Mouse (Mus musculus) stomach, embryonic 15.5 days (tissue): ENCODE results near the gene Gng7. TPM values are rescaled to one million over a fixed set of nuclear protein-coding genes. Genes with fewer than 3 reads are reported as not detected.
A peak's percentile ranks its signal among the peaks of the same experiment; 100 is the strongest.

Experiments
- ATAC-seq: fragments of 200-750 bp; cut with Nextera tagmentation; 2 replicates; pipeline ENCODE4 v1.8.0; 2017; ENCODE audit warnings: low read depth, moderate number of reproducible peaks, moderate TSS enrichment; ENCODE audit not compliant: insufficient read depth, low FRiP score
- H3K27ac ChIP-seq: fragments of 300-500 bp; sonication (generic); 2 replicates; pipeline ENCODE4 v1.5.1; 2015; ENCODE audit warnings: mild to moderate bottlenecking, inconsistent platforms
- H3K27me3 ChIP-seq: fragments of 300-500 bp; sonication (generic); replicated peaks from 2 replicates; pipeline ENCODE4 v1.6.1; 2015; ENCODE audit warnings: inconsistent platforms
- H3K36me3 ChIP-seq: fragments of 300-500 bp; sonication (generic); 2 replicates; pipeline ENCODE4 v1.6.1; 2015; ENCODE audit warnings: inconsistent platforms
- H3K4me1 ChIP-seq: fragments of 300-500 bp; sonication (generic); 2 replicates; pipeline ENCODE4 v1.6.1; 2015; ENCODE audit warnings: inconsistent platforms
- H3K4me2 ChIP-seq: fragments of 300-500 bp; sonication (generic); 2 replicates; pipeline ENCODE4 v1.6.1; 2015; ENCODE audit warnings: mild to moderate bottlenecking, inconsistent platforms
- H3K4me3 ChIP-seq: fragments of 300-500 bp; sonication (generic); replicated peaks from 2 replicates; pipeline ENCODE4 v1.5.1; 2015; ENCODE audit warnings: inconsistent platforms
- H3K9ac ChIP-seq: fragments of 300-500 bp; sonication (generic); 2 replicates; pipeline ENCODE4 v1.6.1; 2015; ENCODE audit warnings: inconsistent platforms
- H3K9me3 ChIP-seq: fragments of 300-500 bp; sonication (generic); 2 replicates; pipeline ENCODE4 v1.6.1; 2016; ENCODE audit warnings: inconsistent platforms
- WGBS: fragments of 180-500 bp; shearing (Covaris S2); methylation state at CpG from one replicate; pipeline ENCODE4 v1.1.7; 2015; 5-methylcytosine and 5-hydroxymethylcytosine counted together
- polyA plus RNA-seq: library from polyadenylated mRNA; unstranded; fragments of >200 nt; fragmentation: Nextera tagmentation; extraction: Ambion mirVana; gene quantifications from 2 replicates; pipeline ENCODE4 v1.2.1, GENCODE M21; 2015

Gene Gng7
- polyA plus RNA-seq, 1 experiment from 2014 or later, result 4.8 TPM

- Histone ChIP-seq H3K27me3 (no peaks in the 10 kb centered on the region), H3K9me3 (no peaks in the 10 kb centered on the region), H3K4me1 (peaks cover 26% of the 10 kb centered on the region), H3K4me3 (no peak overlapping the region), H3K4me2 (no peak overlapping the region), H3K36me3 (no peaks in the 10 kb centered on the region), H3K9ac (no peak overlapping the region), H3K27ac (peak overlapping the region; percentile 52)
- ATAC-seq, result peak; percentile 61; the same call in 1 of the 2 replicates
- 27% methylated on average over 6 of the region's 6 CpGs for WGBS
Measured at GRCm38 (mm10) chr10:80948570-80948969, 66.2 kb downstream of the Gng7 start.

GRCm38 (mm10) chr10:80947802-80948201, 66.9 kb downstream of the Gng7 start:
- H3K27ac ChIP-seq, result peak overlapping the region; percentile 52
- H3K4me1 ChIP-seq, result peaks cover 30% of the 10 kb centered on the region
- H3K4me3 ChIP-seq, result no peak overlapping the region
- H3K36me3 ChIP-seq, result no peaks in the 10 kb centered on the region
- no peaks in the 10 kb centered on the region for H3K9me3 ChIP-seq
- 23% methylated on average over 2 of the region's 2 CpGs for WGBS
- H3K9ac ChIP-seq, result no peak overlapping the region
- no peak overlapping the region for H3K4me2 ChIP-seq
- no peak for ATAC-seq
- no peaks in the 10 kb centered on the region for H3K27me3 ChIP-seq

GRCm38 (mm10) chr10:80946684-80947437, 67.9 kb downstream of the Gng7 start:
- no peak for ATAC-seq
- Histone ChIP-seq H3K4me2 (no peak overlapping the region), H3K9me3 (no peaks in the 10 kb centered on the region), H3K36me3 (no peaks in the 10 kb centered on the region), H3K27me3 (no peaks in the 10 kb centered on the region), H3K27ac (peak overlapping the region; percentile 52), H3K4me1 (peaks cover 30% of the 10 kb centered on the region), H3K9ac (no peak overlapping the region), H3K4me3 (no peak overlapping the region)
- 60% methylated on average over 14 of the region's 14 CpGs for WGBS

GRCm38 (mm10) chr10:80944231-80944630, 70.5 kb downstream of the Gng7 start:
- Histone ChIP-seq H3K4me1 (peaks cover 52% of the 10 kb centered on the region), H3K36me3 (no peaks in the 10 kb centered on the region)
- 75% methylated on average over 5 of the region's 5 CpGs for WGBS

GRCm38 (mm10) chr10:80943701-80944100, 71.0 kb downstream of the Gng7 start:
- WGBS, result 52% methylated on average over 9 of the region's 9 CpGs

More at GRCm38 (mm10) chr10:80944231-80944630, 70.5 kb downstream of the Gng7 start:
- no peak overlapping the region for H3K4me2 ChIP-seq
- no peak overlapping the region for H3K27ac ChIP-seq
- no peak overlapping the region for H3K9ac ChIP-seq
- no peaks in the 10 kb centered on the region for H3K9me3 ChIP-seq
- no peak for ATAC-seq
- no peaks in the 10 kb centered on the region for H3K27me3 ChIP-seq
- H3K4me3 ChIP-seq, result no peak overlapping the region

GRCm38 (mm10) chr10:80942919-80943318, 71.8 kb downstream of the Gng7 start:
- Histone ChIP-seq H3K4me2 (no peak overlapping the region), H3K27me3 (no peaks in the 10 kb centered on the region), H3K4me3 (no peak overlapping the region), H3K36me3 (no peaks in the 10 kb centered on the region), H3K27ac (no peak overlapping the region), H3K9ac (no peak overlapping the region), H3K4me1 (peaks cover 56% of the 10 kb centered on the region), H3K9me3 (no peaks in the 10 kb centered on the region)
- ATAC-seq, result no peak
- WGBS, result 65% methylated on average over 8 of the region's 8 CpGs

More at GRCm38 (mm10) chr10:80943701-80944100, 71.0 kb downstream of the Gng7 start:
- no peak for ATAC-seq
- H3K9me3 ChIP-seq, result no peaks in the 10 kb centered on the region
- no peak overlapping the region for H3K9ac ChIP-seq
- H3K4me1 ChIP-seq, result peaks cover 56% of the 10 kb centered on the region
- H3K4me3 ChIP-seq, result no peak overlapping the region
- H3K27me3 ChIP-seq, result no peaks in the 10 kb centered on the region
- no peak overlapping the region for H3K27ac ChIP-seq
- H3K36me3 ChIP-seq, result no peaks in the 10 kb centered on the region
- H3K4me2 ChIP-seq, result no peak overlapping the region

- peak overlapping the region; percentile 8; the same call in 1 of the 2 replicates for H3K4me3 ChIP-seq
- H3K9me3 ChIP-seq, result no peaks in the 10 kb centered on the region
- peaks cover 63% of the 10 kb centered on the region for H3K4me1 ChIP-seq
- 0 out of 2 replicates have a peak overlapping the region, but pooled peaks have one; percentile 9 for H3K9ac ChIP-seq
- peak overlapping the region; percentile 92 for H3K27ac ChIP-seq
- no peak for ATAC-seq
- peak overlapping the region; percentile 80 for H3K4me2 ChIP-seq
- H3K27me3 ChIP-seq, result no peaks in the 10 kb centered on the region
- WGBS, result 20% methylated on average over 2 of the region's 2 CpGs
- H3K36me3 ChIP-seq, result no peaks in the 10 kb centered on the region
Measured at GRCm38 (mm10) chr10:80940988-80941347, 73.8 kb downstream of the Gng7 start.

- Histone ChIP-seq H3K27ac (peak overlapping the region; percentile 92), H3K9me3 (no peaks in the 10 kb centered on the region), H3K27me3 (no peaks in the 10 kb centered on the region), H3K4me2 (peak overlapping the region; percentile 80), H3K9ac (0 out of 2 replicates have a peak overlapping the region, but pooled peaks have one; percentile 9), H3K4me1 (peaks cover 69% of the 10 kb centered on the region), H3K36me3 (no peaks in the 10 kb centered on the region), H3K4me3 (peak overlapping the region; percentile 38)
- ATAC-seq, result peak; percentile 58
- 30% methylated on average over 8 of the region's 8 CpGs for WGBS
Measured at GRCm38 (mm10) chr10:80940320-80940987, 74.3 kb downstream of the Gng7 start.

GRCm38 (mm10) chr10:80939671-80940070, 75.1 kb downstream of the Gng7 start:
- Histone ChIP-seq H3K9ac (no peak overlapping the region), H3K4me2 (peak overlapping the region; percentile 80), H3K27ac (peak overlapping the region; percentile 92), H3K27me3 (no peaks in the 10 kb centered on the region), H3K36me3 (no peaks in the 10 kb centered on the region), H3K4me3 (peak overlapping the region; percentile 38), H3K4me1 (peaks cover 72% of the 10 kb centered on the region), H3K9me3 (no peaks in the 10 kb centered on the region)
- 0 out of 2 replicates have a peak, but pooled peaks have one; percentile 16 for ATAC-seq
- 2% methylated on average over 28 of the region's 28 CpGs for WGBS

- Histone ChIP-seq H3K4me2 (peak overlapping the region; percentile 80), H3K4me1 (peaks cover 73% of the 10 kb centered on the region), H3K27me3 (no peaks in the 10 kb centered on the region), H3K4me3 (peak overlapping the region; percentile 38), H3K36me3 (no peaks in the 10 kb centered on the region), H3K9ac (no peak overlapping the region), H3K9me3 (no peaks in the 10 kb centered on the region), H3K27ac (peak overlapping the region; percentile 92)
- peak; percentile 27; the same call in 1 of the 2 replicates for ATAC-seq
- WGBS, result 9% methylated on average over 15 of the region's 15 CpGs
Measured at GRCm38 (mm10) chr10:80938831-80939550, 75.8 kb downstream of the Gng7 start.

GRCm38 (mm10) chr10:80937646-80938045, 77.1 kb downstream of the Gng7 start:
- 27% methylated on average over 8 of the region's 8 CpGs for WGBS
- peak overlapping the region; percentile 92 for H3K27ac ChIP-seq
- no peak overlapping the region; the same call in 1 of the 2 replicates for H3K9ac ChIP-seq
- peaks cover 78% of the 10 kb centered on the region for H3K4me1 ChIP-seq
- H3K4me3 ChIP-seq, result no peak overlapping the region
- no peaks in the 10 kb centered on the region for H3K36me3 ChIP-seq
- no peaks in the 10 kb centered on the region for H3K9me3 ChIP-seq
- peak overlapping the region; percentile 85; the same call in 1 of the 2 replicates for H3K4me2 ChIP-seq
- peak; percentile 20; the same call in 1 of the 2 replicates for ATAC-seq
- H3K27me3 ChIP-seq, result peaks cover 1% of the 10 kb centered on the region; the same call in 1 of the 2 replicates
